Mouse (Mus musculus) cerebellum, adult 9-11 months (tissue): ENCODE data around the gene Ankrd63.
"Not testable (repeated sequence)": the region's sequence is repeated elsewhere in the genome, so short reads cannot be mapped to it uniquely, and the experiment has no call there.

ENCODE experiments used
- DNase-seq: peaks from one replicate; pipeline ENCODE4 v3.0.0; 2022

The Ankrd63 gene

GRCm38 (mm10) chr2:118658457-118658856, 45.3 kb downstream of the Ankrd63 start:
- no peak for DNase-seq

- DNase-seq: no peak
These were observed 47.0 kb downstream of the Ankrd63 start for GRCm38 (mm10) chr2:118656688-118657281.

- not testable (repeated sequence) for DNase-seq
These were observed 53.1 kb downstream of the Ankrd63 start for GRCm38 (mm10) chr2:118650697-118651096.
